Mouse (Mus musculus) erythroblast, embryonic 14.5 days (primary cell): ENCODE data around the gene Srsf9.

Experiments used
- GATA1 ChIP-seq: IDR thresholded peaks from 2 replicates; pipeline ENCODE4 v1.6.1; 2012; ENCODE audit warnings: low read length, inconsistent platforms, mixed read lengths
- TAL1 ChIP-seq: IDR thresholded peaks from 3 replicates; pipeline ENCODE4 v1.6.1; 2012; ENCODE audit warnings: low read length, inconsistent platforms, mixed read lengths

DNA sequence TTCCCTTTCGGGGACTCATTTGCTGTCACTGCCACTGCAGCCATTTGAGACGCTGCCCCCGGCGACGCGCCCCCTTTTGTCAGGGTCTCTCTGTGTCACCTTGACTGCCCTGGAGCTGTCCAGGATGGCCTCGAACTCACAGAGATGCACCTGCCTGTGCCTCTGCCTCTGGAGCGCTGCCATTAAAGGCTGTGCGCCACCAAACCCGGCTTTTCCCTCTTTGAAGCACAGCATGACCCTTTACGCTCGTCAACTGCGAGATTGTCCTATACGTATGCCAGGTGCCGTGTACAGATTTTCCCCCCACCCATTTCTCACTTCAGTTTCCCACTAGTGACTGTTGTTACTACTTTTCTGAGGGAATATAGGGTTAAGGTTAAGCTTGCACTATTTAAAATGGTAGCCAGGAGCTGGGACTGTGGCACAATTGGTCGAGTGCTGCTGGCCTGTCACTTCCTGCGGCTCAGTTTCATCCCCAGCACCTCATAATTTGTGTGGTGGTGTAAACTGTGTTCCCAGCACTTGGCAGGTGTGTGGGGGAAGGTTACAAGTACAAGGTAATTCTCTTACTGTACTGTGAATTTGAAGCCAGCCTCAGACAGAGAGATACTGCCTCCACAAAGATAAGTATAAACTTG is 46.8 kb upstream of the Srsf9 start:
- TF ChIP-seq GATA1 = no peak
- no peak for TF ChIP-seq TAL1
